Mouse (Mus musculus) MEL (cell line): ENCODE data around the gene Babam1. TPM values are rescaled to one million over a fixed set of nuclear protein-coding genes. Genes with fewer than 3 reads are reported as not detected.

Experiments
- DNase-seq: peaks from one replicate; pipeline ENCODE4 v3.0.0; 2011; ENCODE audit warnings: low read depth, low spot score
- H3K27ac ChIP-seq: 2 replicates; pipeline ENCODE4 v1.5.1; 2012; ENCODE audit warnings: low read depth, mild to moderate bottlenecking, control low read depth, low read length, moderate library complexity; ENCODE audit not compliant: control insufficient read depth
- H3K27me3 ChIP-seq, 2 experiments: fragments of 150-350 bp in 1 of 2; sonication (generic) in 1 of 2; 2 replicates each; pipeline ENCODE4 v1.6.1; 2012; ENCODE audit warnings: low read length in 2 of 2, mild to moderate bottlenecking in 2 of 2, improper control_type of control experiment in 1 of 2, moderate library complexity in 1 of 2; ENCODE audit not compliant: insufficient read depth in 2 of 2, control insufficient read depth in 1 of 2
- H3K36me3 ChIP-seq, 2 experiments: 2 replicates each; pipeline ENCODE4 v1.6.1; 2012 to 2014; ENCODE audit warnings: low read length in 2 of 2, improper control_type of control experiment in 1 of 2, inconsistent platforms in 1 of 2, mild to moderate bottlenecking in 1 of 2; ENCODE audit not compliant: insufficient read depth in 2 of 2, control insufficient read depth in 1 of 2
- H3K4me1 ChIP-seq, 2 experiments: fragments of 150-350 bp in 1 of 2; sonication (generic) in 1 of 2; 2 replicates each; pipeline ENCODE4 v1.6.1; 2012; ENCODE audit warnings: low read length in 2 of 2, improper control_type of control experiment in 1 of 2, mild to moderate bottlenecking in 1 of 2; ENCODE audit not compliant: insufficient read depth in 2 of 2, control insufficient read depth in 1 of 2
- H3K4me3 ChIP-seq, 2 experiments: fragments of 150-350 bp in 1 of 2; sonication (generic) in 1 of 2; 2 replicates each; pipeline ENCODE4 v1.5.1; 2012; ENCODE audit warnings: low read depth in 2 of 2, low read length in 2 of 2, mild to moderate bottlenecking in 2 of 2, moderate library complexity in 2 of 2, control low read depth in 1 of 2, improper control_type of control experiment in 1 of 2; ENCODE audit not compliant: control insufficient read depth in 1 of 2, insufficient read depth in 1 of 2
- H3K79me2 ChIP-seq: 2 replicates; pipeline ENCODE4 v1.6.1; 2012; ENCODE audit warnings: mild to moderate bottlenecking, low read length, moderate library complexity; ENCODE audit not compliant: control insufficient read depth, poor library complexity, insufficient read depth
- H3K9ac ChIP-seq: 2 replicates; pipeline ENCODE4 v1.6.1; 2012; ENCODE audit warnings: low read depth, mild to moderate bottlenecking, control low read depth, low read length, moderate library complexity; ENCODE audit not compliant: control insufficient read depth, poor library complexity, severe bottlenecking
- H3K9me3 ChIP-seq: fragments of 150-350 bp; sonication (generic); replicated peaks from 2 replicates; pipeline ENCODE4 v1.6.1; 2012; ENCODE audit warnings: mild to moderate bottlenecking, low read length, improper control_type of control experiment, moderate library complexity; ENCODE audit not compliant: insufficient read depth
- BHLHE40 ChIP-seq: IDR thresholded peaks from 2 replicates; pipeline ENCODE4 v1.6.1; 2012; ENCODE audit warnings: low read depth, mild to moderate bottlenecking, inconsistent platforms, low read length, improper control_type of control experiment, borderline replicate concordance
- CHD1 ChIP-seq: IDR thresholded peaks from 2 replicates; pipeline ENCODE4 v1.6.1; 2012; ENCODE audit warnings: low read depth, mild to moderate bottlenecking, inconsistent platforms, low read length, improper control_type of control experiment
- CTCF ChIP-seq, 3 experiments: IDR thresholded peaks in 2 of 3; conservative IDR thresholded peaks in 1 of 3; 2 replicates each; pipeline ENCODE4 v1.5.1; 2011 to 2012; ENCODE audit warnings: low read length in 3 of 3, low read depth in 2 of 3, mild to moderate bottlenecking in 2 of 3, improper control_type of control experiment in 1 of 3, inconsistent platforms in 1 of 3, mixed read lengths in 1 of 3, moderate library complexity in 1 of 3; ENCODE audit not compliant: control insufficient read depth in 1 of 3, insufficient read depth in 1 of 3, poor library complexity in 1 of 3, severe bottlenecking in 1 of 3
- E2F4 ChIP-seq: IDR thresholded peaks from 2 replicates; pipeline ENCODE4 v1.6.1; 2011; ENCODE audit warnings: low read depth, low read length, improper control_type of control experiment, borderline replicate concordance
- ELF1 ChIP-seq: IDR thresholded peaks from 2 replicates; pipeline ENCODE4 v1.6.1; 2014; ENCODE audit warnings: low read depth, mild to moderate bottlenecking, inconsistent platforms, low read length, improper control_type of control experiment, moderate library complexity
- EP300 ChIP-seq, 2 experiments: IDR thresholded peaks; 2 replicates each; pipeline ENCODE4 v1.6.1; 2011; ENCODE audit warnings: improper control_type of control experiment in 2 of 2, low read length in 2 of 2, low read depth in 1 of 2, mild to moderate bottlenecking in 1 of 2
- ETS1 ChIP-seq: IDR thresholded peaks from 2 replicates; pipeline ENCODE4 v1.6.1; 2012; ENCODE audit warnings: low read depth, mild to moderate bottlenecking, inconsistent platforms, low read length, improper control_type of control experiment, moderate library complexity
- GABPA ChIP-seq: IDR thresholded peaks from 2 replicates; pipeline ENCODE4 v1.6.1; 2012; ENCODE audit warnings: low read depth, mild to moderate bottlenecking, inconsistent platforms, low read length, improper control_type of control experiment, moderate library complexity
- GATA1 ChIP-seq: IDR thresholded peaks from 2 replicates; pipeline ENCODE4 v1.6.1; 2011; ENCODE audit warnings: low read depth, low read length, improper control_type of control experiment
- HCFC1 ChIP-seq: IDR thresholded peaks from 2 replicates; pipeline ENCODE4 v1.6.1; 2012; ENCODE audit warnings: low read depth, mild to moderate bottlenecking, inconsistent platforms, low read length, improper control_type of control experiment, moderate library complexity
- KAT2A ChIP-seq: conservative IDR thresholded peaks from 2 replicates; pipeline ENCODE4 v1.6.1; 2012; ENCODE audit warnings: low read depth, low read length, improper control_type of control experiment, inconsistent platforms
- MAFK ChIP-seq: IDR thresholded peaks from 2 replicates; pipeline ENCODE4 v1.6.1; 2011; ENCODE audit warnings: low read depth, mild to moderate bottlenecking, low read length, improper control_type of control experiment, borderline replicate concordance
- MAX ChIP-seq: IDR thresholded peaks from 2 replicates; pipeline ENCODE4 v1.6.1; 2011; ENCODE audit warnings: low read length, improper control_type of control experiment
- MEF2A ChIP-seq: IDR thresholded peaks from 2 replicates; pipeline ENCODE4 v1.6.1; 2014; ENCODE audit warnings: low read depth, mild to moderate bottlenecking, inconsistent platforms, low read length, improper control_type of control experiment; ENCODE audit not compliant: poor library complexity, insufficient replicate concordance, severe bottlenecking; ENCODE audit errors: extremely low read depth
- MXI1 ChIP-seq: IDR thresholded peaks from 2 replicates; pipeline ENCODE4 v1.6.1; 2011; ENCODE audit warnings: mild to moderate bottlenecking, low read depth, low read length, improper control_type of control experiment
- MYB ChIP-seq: IDR thresholded peaks from 2 replicates; pipeline ENCODE4 v1.6.1; 2011; ENCODE audit warnings: mild to moderate bottlenecking, low read depth, low read length, improper control_type of control experiment
- MYC ChIP-seq: IDR thresholded peaks from 2 replicates; pipeline ENCODE4 v1.6.1; 2011; ENCODE audit warnings: low read depth, mild to moderate bottlenecking, low read length, improper control_type of control experiment, moderate library complexity
- NELFE ChIP-seq: IDR thresholded peaks from 2 replicates; pipeline ENCODE4 v1.6.1; 2011; ENCODE audit warnings: low read depth, low read length, improper control_type of control experiment
- NRF1 ChIP-seq: IDR thresholded peaks from 2 replicates; pipeline ENCODE4 v1.6.1; 2014; ENCODE audit warnings: low read depth, mild to moderate bottlenecking, inconsistent platforms, low read length, improper control_type of control experiment, moderate library complexity; ENCODE audit not compliant: poor library complexity, insufficient read depth, severe bottlenecking
- POLR2A ChIP-seq, 2 experiments: IDR thresholded peaks; 2 replicates each; pipeline ENCODE4 v1.6.1; 2011 to 2012; ENCODE audit warnings: low read length in 2 of 2, mild to moderate bottlenecking in 2 of 2, control low read depth in 1 of 2, improper control_type of control experiment in 1 of 2, low read depth in 1 of 2, moderate library complexity in 1 of 2; ENCODE audit not compliant: control insufficient read depth in 1 of 2, insufficient read depth in 1 of 2, poor library complexity in 1 of 2
- POLR2AphosphoS2 ChIP-seq: IDR thresholded peaks from 2 replicates; pipeline ENCODE4 v1.6.1; 2011; ENCODE audit warnings: low read length, improper control_type of control experiment
- POLR2AphosphoS5 ChIP-seq: IDR thresholded peaks from 2 replicates; pipeline ENCODE4 v1.6.1; 2012; ENCODE audit warnings: low read depth, borderline replicate concordance, mild to moderate bottlenecking, inconsistent platforms, low read length, moderate library complexity, mixed read lengths
- RAD21 ChIP-seq: IDR thresholded peaks from 2 replicates; pipeline ENCODE4 v1.6.1; 2011; ENCODE audit warnings: mild to moderate bottlenecking, low read depth, low read length, improper control_type of control experiment
- RCOR1 ChIP-seq: IDR thresholded peaks from 2 replicates; pipeline ENCODE4 v1.6.1; 2012; ENCODE audit warnings: low read depth, mild to moderate bottlenecking, inconsistent platforms, low read length, improper control_type of control experiment
- SIN3A ChIP-seq: IDR thresholded peaks from 2 replicates; pipeline ENCODE4 v1.6.1; 2012; ENCODE audit warnings: low read length, improper control_type of control experiment, inconsistent platforms
- SMC3 ChIP-seq: IDR thresholded peaks from 2 replicates; pipeline ENCODE4 v1.6.1; 2011; ENCODE audit warnings: low read depth, low read length, improper control_type of control experiment
- TAL1 ChIP-seq: IDR thresholded peaks from 2 replicates; pipeline ENCODE4 v1.6.1; 2012; ENCODE audit warnings: mild to moderate bottlenecking, inconsistent platforms, low read length, moderate library complexity, mixed read lengths
- TBP ChIP-seq: IDR thresholded peaks from 2 replicates; pipeline ENCODE4 v1.8.0; 2011; ENCODE audit warnings: low read depth, low read length, improper control_type of control experiment
- TCF12 ChIP-seq: IDR thresholded peaks from 2 replicates; pipeline ENCODE4 v1.6.1; 2014; ENCODE audit warnings: low read depth, mild to moderate bottlenecking, inconsistent platforms, low read length, improper control_type of control experiment, moderate library complexity
- UBTF ChIP-seq: IDR thresholded peaks from 2 replicates; pipeline ENCODE4 v1.6.1; 2012; ENCODE audit warnings: low read depth, mild to moderate bottlenecking, inconsistent platforms, low read length, improper control_type of control experiment, moderate library complexity, borderline replicate concordance; ENCODE audit not compliant: insufficient read depth
- USF1 ChIP-seq: IDR thresholded peaks from 2 replicates; pipeline ENCODE4 v1.6.1; 2014; ENCODE audit warnings: low read depth, mild to moderate bottlenecking, inconsistent platforms, low read length, improper control_type of control experiment, moderate library complexity
- USF2 ChIP-seq, 2 experiments: IDR thresholded peaks; 2 replicates each; pipeline ENCODE4 v1.6.1; 2011 to 2012; ENCODE audit warnings: improper control_type of control experiment in 2 of 2, low read length in 2 of 2, borderline replicate concordance in 1 of 2, inconsistent platforms in 1 of 2, low read depth in 1 of 2, mild to moderate bottlenecking in 1 of 2; ENCODE audit not compliant: insufficient read depth in 1 of 2
- ZC3H11A ChIP-seq: IDR thresholded peaks from 2 replicates; pipeline ENCODE4 v1.6.1; 2012; ENCODE audit warnings: low read depth, mild to moderate bottlenecking, inconsistent platforms, low read length, improper control_type of control experiment
- ZKSCAN1 ChIP-seq: IDR thresholded peaks from 2 replicates; pipeline ENCODE4 v1.6.1; 2012; ENCODE audit warnings: low read depth, mild to moderate bottlenecking, inconsistent platforms, low read length, improper control_type of control experiment, moderate library complexity
- ZMIZ1 ChIP-seq: IDR thresholded peaks from 2 replicates; pipeline ENCODE4 v1.6.1; 2012; ENCODE audit warnings: low read depth, mild to moderate bottlenecking, inconsistent platforms, low read length, improper control_type of control experiment, moderate library complexity
- ZNF384 ChIP-seq: IDR thresholded peaks from 2 replicates; pipeline ENCODE4 v1.6.1; 2012; ENCODE audit warnings: low read depth, mild to moderate bottlenecking, inconsistent platforms, low read length, improper control_type of control experiment
- polyA plus RNA-seq, 2 experiments: library from polyadenylated mRNA; stranded (reverse) in 1 of 2; unstranded in 1 of 2; fragments of >175 nt in 1 of 2; fragments of >200 nt in 1 of 2; gene quantifications; 2 replicates each; pipeline versions ENCODE4 v1.2.1 to v1.2.4; 2012; ENCODE audit warnings: low replicate concordance in 2 of 2, low read depth in 1 of 2; ENCODE audit not compliant: insufficient read length in 2 of 2, insufficient read depth in 1 of 2, missing spikeins in 1 of 2
- total RNA-seq: library from RNA; depleted of rRNA; stranded (reverse); fragments of 300-350 nt; gene quantifications from 2 replicates; pipeline ENCODE4 v1.2.3, GENCODE M21; 2012

The Babam1 gene
- total and polyA plus RNA-seq, 3 experiments = 54.5 to 132 TPM; not detected in 1

DNA sequence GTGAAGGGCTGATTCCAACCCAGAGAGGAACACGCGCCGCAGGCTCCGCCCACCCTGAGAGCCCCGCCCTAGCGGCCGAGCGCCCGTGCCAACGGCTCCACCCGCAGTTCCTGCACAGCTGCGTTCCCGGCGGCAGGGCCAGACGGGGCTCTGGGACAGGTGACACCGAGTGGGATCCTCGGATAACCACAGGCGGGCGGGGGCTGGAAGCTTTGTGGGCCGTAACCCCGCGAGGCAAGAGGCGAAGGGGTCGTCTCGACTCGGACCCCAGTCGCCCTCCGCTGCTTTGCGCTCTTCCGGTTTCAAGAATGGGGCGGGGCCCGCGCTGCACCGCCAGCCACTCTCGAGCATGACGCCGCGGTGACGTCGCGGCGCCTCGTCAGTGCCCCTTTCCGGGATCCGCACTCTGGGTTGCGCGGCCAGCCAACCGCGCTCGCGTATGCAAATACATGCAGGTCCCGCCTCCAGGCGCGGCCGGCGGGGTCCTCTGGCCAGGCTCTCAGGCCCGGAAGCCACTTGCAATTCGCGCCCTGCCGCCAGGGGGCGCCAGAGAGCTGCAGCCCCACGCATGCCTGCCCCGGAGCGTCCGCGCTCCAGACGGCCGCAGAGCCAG is 25.3 kb upstream of the Babam1 start, which contains the start of gene Ocel1:
TSS of gene Ocel1 (plus strand) at position 63 of the 613 bp plus-strand sequence.
- DNase-seq = peak; percentile 98
- Histone ChIP-seq H3K9me3 (no peaks in the 10 kb centered on the region), H3K79me2 (peaks cover 6% of the 10 kb centered on the region; the same call in 1 of the 2 replicates), H3K9ac (peak within 1 kb of the TSS; percentile 78), H3K4me3 (peak within 1 kb of the TSS; percentile 36 to 65), H3K4me1 (peaks cover 0 to 11% of the 10 kb centered on the region in 2 experiments; a peak in 2 of 4 replicates), H3K27ac (peak within 1 kb of the TSS; percentile 92), H3K36me3 (peaks cover 0 to 9% of the 10 kb centered on the region in 2 experiments; a peak in 1 of 4 replicates), H3K27me3 (no peaks in the 10 kb centered on the region)
- peak; percentile 76 to 83 for TF ChIP-seq POLR2A (IDR thresholded peaks at IDR 0.05; ENCODE audit: control insufficient read depth in 1 of 2, insufficient read depth in 1 of 2, low read depth in 1 of 2, low read length in 2 of 2, poor library complexity in 1 of 2)
- TF ChIP-seq BHLHE40 = no peak
- no peak for TF ChIP-seq RAD21
- TF ChIP-seq NELFE = peak; percentile 84
- TF ChIP-seq RCOR1 = no peak
- TF ChIP-seq USF1 = peak; percentile 44
- TF ChIP-seq POLR2AphosphoS2 = no peak
- no peak for TF ChIP-seq GABPA
- TF ChIP-seq HCFC1 = peak; percentile 81
- peak; percentile 50; the same call in 1 of the 2 replicates for TF ChIP-seq ETS1
- TF ChIP-seq ZNF384 = no peak
- TF ChIP-seq CTCF (IDR thresholded peaks at IDR 0.05 in 2 of 3, conservative IDR thresholded peaks at IDR 0.05 in 1 of 3; ENCODE audit: control insufficient read depth in 1 of 3, insufficient read depth in 1 of 3, low read depth in 2 of 3, low read length in 3 of 3, poor library complexity in 1 of 3, severe bottlenecking in 1 of 3) = peak; percentile 69 to 99 (median 79)
- TF ChIP-seq SIN3A = peak; percentile 65
- TF ChIP-seq NRF1 = peak; percentile 62
- no peak for TF ChIP-seq MEF2A
- TF ChIP-seq MYC = no peak; the same call in 1 of the 2 replicates
- no peak for TF ChIP-seq MYB
- TF ChIP-seq MAX = peak; percentile 57; the same call in 1 of the 2 replicates
- no peak for TF ChIP-seq TAL1
- TF ChIP-seq E2F4 = no peak
- TF ChIP-seq POLR2AphosphoS5 = no peak
- no peak for TF ChIP-seq USF2 (IDR thresholded peaks at IDR 0.05; ENCODE audit: borderline replicate concordance in 1 of 2, insufficient read depth in 1 of 2, low read depth in 1 of 2, low read length in 2 of 2)
- no peak for TF ChIP-seq MAFK
- TF ChIP-seq EP300 (IDR thresholded peaks at IDR 0.05; ENCODE audit: low read depth in 1 of 2, low read length in 2 of 2) = no peak
- TF ChIP-seq SMC3 = no peak
- TF ChIP-seq UBTF = no peak
- TF ChIP-seq TBP = 0 out of 2 replicates have a peak, but pooled peaks have one; percentile 23
- no peak for TF ChIP-seq ZC3H11A
- TF ChIP-seq KAT2A = no peak; the same call in 1 of the 2 replicates
- peak; percentile 66 for TF ChIP-seq TCF12
- TF ChIP-seq CHD1 = no peak
- TF ChIP-seq ELF1 = peak; percentile 98
- no peak for TF ChIP-seq ZKSCAN1
- TF ChIP-seq GATA1 = no peak
- TF ChIP-seq ZMIZ1 = peak; percentile 72
- peak; percentile 94 for TF ChIP-seq MXI1
